Mouse (Mus musculus) left cerebral cortex, postnatal 25 days (tissue): ENCODE measurements at regions not wholly inside any gene's neighbourhood (a gene's known extent, or its start where the extent isn't known, plus 50 kb on each side); places are given as distances from the start of the nearest gene placed in this dataset.

ENCODE experiments used
- DNase-seq, 2 experiments: peaks; one replicate each; pipeline ENCODE4 v3.0.0; 2022; ENCODE audit warnings: low spot score in 2 of 2, mixed read lengths in 1 of 2
- intact Hi-C: fragments of 180-260 bp; cut with DNase I; formaldehyde crosslinking; loops from one replicate; pipeline ENCODE4 v1.15.1; 2025

DNA sequence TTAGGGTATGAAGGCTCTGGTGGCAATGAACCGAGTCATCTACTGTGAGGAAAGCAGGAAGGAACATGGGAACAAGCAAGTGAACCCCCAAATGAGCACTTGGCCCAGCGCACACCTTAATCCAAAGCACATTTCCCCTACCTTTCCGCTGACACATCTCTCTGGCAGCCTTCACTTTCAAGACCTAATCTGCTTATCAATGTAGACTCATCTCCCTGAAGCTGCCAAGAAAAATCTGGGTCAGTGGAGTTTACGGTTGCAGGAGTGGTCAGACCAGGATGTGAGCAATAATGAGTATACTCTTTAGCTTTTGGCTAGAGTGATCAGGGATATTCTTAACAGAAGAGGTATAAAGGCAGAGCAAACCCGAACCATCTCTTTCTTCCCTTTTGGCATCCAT is 242.4 kb upstream of the Tsc22d2 start:
- no peak for DNase-seq
- intact Hi-C loops: no loop called here

DNA sequence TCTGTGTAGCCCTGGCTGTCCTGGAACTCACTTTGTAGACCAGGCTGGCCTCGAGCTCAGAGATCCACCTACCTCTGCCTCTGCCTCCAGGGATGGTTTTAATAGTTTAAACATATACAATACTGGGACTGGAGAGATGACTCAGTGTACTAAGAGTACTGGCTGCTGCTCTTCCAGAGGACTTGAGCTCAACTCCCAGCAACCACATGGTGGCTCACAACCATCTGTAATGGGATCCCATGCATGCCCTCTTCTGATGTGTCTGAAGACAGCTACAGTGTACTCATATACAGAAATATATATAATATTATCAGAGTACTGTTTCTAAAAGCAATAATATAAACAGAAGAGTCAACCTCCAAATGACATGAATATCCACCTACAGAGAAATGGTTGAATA is 240.7 kb upstream of the Tsc22d2 start:
- intact Hi-C loops: no loop called here
- DNase-seq: no peak

DNA sequence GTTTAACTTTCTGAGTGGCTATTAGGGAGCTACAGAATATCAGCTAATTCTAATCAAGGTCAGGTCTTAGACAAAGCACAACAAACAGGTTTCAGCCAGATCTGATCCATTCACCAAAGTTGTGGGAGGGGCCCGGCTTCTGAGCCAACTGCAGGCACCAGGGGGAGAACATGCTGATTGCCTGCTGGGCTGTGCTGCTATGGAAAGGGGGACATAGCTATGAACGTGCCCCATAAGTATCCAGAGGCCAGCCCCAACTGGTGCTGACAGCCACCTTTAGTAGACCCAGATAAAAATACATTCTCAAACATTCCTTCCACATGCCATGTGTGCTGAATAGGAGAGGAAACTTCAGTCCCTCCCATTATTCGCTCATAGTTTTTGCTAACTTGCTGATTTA is 232.8 kb upstream of the Tsc22d2 start:
- no peak for DNase-seq
- intact Hi-C loops: no loop called here

DNA sequence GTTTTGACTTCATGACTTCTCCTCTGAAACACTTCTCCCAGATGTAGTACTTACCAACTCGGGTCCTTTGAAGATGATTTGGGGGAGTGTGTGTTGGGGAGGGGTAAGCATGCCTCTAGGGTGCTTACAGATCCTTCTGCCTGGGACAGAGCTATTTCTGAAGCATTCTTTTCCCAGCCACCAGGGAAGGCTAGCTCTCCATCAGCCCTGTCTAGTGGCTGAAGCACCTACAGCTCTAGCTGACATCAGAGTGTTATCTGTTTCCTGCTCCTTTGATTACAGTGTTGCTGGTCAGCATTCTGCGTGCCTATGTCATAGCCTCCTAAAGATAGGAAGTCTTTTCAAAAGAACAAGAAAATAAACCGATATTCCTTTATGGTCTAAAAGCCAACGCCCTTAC is 232.2 kb upstream of the Tsc22d2 start:
- no peak for DNase-seq
- intact Hi-C loops: no loop called here

DNA sequence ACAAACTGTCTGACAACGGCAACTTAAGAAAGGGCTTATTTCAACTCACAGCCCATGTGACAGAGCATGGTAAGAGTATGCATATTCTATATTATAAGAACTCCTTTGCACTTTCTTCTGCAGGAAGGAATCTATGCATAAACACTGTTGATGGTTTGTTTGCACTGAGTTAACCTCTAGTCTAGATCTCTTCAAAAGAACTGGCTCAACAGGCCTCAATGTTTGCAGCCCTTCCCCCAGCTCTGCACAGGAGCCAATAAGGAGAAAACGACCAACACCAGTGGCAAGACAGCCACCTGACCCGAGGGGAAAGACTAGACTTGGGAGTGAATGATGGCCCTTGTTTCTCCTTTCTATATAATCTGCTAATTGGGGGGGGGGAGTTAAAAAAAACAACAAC is 231.2 kb upstream of the Tsc22d2 start:
- no peak for DNase-seq
- intact Hi-C loops: no loop called here

DNA sequence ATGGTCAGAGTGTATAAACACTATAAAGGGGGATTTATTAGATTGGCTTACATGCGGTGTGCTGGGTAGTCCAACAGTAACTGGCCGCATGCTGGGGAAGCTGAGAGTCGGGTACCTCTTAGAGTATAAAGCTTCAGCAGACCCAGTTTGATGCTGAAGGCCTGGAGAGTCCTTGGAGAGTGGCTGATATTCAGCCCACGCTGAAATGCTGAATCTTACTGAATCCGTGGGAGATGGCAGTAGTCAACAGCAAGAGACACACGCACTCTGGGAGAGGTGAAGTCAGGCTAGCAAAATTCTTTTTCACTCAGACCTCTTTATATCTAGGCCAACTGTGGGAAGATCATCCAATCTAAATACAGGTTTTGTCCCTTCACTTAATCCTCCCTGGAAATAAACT is 214.1 kb upstream of the Tsc22d2 start:
- intact Hi-C loops: no loop called here
- peak in 1 of 2 experiments; percentile 38 for DNase-seq

DNA sequence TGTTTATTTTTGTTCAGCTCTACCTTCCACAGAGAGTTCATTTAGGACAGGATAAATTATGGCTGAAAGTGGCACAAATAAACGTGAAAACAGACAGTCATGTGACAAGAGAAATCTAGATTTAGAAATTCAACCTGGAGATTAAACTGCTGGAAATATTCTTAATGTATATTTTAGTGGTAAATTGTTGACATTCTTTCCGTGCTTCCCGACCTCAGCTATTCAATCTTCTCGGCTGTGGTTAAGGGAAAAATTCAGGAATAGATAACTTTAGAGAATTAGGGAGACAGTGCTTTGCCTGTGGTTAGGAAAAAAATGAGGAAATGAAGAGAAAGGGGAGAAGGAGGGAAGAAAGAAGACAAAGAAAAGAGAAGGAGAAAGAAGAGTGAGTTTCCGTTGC is 211.7 kb upstream of the Tsc22d2 start:
- intact Hi-C loops: no loop called here
- no peak for DNase-seq

DNA sequence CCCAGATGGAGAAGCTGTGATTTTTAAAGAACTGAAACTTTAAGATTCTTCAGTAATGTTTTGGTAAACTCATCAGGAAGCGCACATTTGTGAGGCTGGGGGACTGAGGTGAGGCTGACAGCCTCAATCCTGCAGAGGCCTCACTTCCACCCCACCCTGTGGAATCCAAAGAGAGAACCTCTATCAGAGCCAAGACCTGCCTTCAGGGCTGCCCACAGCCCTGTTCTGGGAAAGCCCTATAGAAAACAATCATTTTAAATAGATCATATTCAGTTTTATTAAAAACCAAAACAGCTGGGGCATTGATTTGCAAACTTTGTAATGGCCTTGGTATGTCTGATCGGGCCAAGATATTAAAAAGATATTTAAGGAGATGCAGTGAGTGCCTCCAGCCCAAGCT is 210.7 kb upstream of the Tsc22d2 start:
- intact Hi-C loops: no loop called here
- DNase-seq: no peak

DNA sequence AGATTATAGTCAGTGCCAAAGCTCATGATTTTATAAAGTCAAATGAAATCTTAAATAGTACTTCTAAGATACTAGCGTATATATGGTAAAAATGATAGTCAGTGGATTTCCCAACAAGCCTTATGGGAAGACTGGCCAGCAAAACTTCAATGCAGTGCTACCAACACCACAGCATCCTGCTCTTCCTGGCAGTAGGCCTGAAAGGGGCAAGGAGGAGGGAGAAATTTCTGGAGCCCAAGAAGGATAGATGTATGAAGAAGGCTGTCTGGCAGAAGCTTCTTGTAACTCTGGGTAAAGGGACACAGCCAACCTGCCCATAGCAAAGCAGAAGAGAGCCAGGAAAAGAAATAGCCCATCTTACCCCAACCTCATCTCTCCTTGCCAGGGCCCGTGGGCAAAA is 209.0 kb upstream of the Tsc22d2 start:
- intact Hi-C loops: no loop called here

DNA sequence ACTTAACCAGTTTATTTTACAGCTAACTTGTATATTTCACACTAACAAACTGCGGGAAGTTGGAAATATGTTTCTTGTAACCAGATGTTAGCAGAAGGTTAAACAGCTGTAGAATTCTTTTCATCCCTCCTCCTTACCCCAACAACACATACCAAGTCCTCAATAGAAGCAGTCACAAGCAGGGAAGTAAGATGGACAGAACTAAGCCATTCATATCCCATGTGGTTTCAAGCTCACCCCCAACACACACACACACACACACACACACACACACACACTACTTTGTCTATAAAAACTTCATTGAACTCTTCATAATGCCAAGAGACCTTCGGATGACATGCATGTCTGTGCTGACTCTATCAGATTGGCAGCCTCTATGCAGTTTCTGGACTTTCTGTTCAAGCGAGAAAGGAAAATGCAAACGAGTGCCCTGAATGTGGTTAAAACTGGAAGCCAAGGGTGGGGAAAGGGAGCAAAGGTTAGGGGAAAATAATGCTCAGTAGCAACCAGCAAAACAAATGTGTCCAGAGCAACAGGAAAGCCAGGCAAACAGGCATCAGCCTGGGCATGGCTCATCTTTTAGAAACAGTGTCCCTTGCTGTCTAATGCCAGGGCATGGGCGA is 207.6 kb upstream of the Tsc22d2 start:
- intact Hi-C loops: no loop called here
- peak in 1 of 2 experiments; percentile 3 for DNase-seq

More for the DNA sequence above, 209.0 kb upstream of the Tsc22d2 start:
- no peak for DNase-seq

DNA sequence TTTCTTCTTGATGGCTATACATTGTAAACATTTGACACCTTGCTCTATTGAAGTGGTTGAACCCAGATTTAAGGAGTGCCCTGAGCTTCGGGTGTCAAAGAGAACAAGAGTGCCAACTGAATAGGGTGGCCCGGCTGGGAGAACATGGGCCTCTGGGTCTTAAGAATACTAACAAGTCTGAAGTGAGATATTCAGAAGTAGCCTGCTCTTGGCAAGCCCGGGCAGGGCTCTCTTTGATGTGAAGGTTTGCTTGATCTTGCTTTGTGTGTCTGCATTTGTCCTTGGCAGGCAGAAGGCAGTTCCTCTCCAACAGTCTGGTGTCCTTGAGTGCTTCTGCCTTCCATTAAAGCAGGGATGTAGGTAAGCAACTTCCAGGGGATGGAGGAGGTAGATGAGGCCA is 203.5 kb upstream of the Tsc22d2 start:
- peak in 1 of 2 experiments; percentile 7 for DNase-seq
- intact Hi-C loops: no loop called here

DNA sequence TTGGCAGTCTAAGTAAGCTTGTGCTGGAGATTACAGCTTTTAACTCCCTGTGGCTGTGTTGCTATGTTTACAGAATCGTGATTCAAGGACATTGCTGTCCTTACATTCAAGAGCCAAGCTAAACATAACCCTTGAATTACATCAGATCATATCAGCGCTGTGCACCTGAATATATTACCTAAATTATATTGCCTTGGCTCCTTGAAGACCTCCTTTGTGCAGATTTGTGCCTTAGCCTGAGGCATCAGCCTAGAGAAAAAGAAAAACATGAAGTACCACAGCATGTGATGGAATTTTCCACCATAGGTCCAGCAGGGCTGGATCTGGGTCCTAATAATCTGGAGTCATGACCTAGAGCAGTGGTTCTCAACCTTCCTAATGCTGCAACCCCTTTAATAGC is 189.8 kb upstream of the Tsc22d2 start:
- DNase-seq: no peak
- intact Hi-C loops: no loop called here

DNA sequence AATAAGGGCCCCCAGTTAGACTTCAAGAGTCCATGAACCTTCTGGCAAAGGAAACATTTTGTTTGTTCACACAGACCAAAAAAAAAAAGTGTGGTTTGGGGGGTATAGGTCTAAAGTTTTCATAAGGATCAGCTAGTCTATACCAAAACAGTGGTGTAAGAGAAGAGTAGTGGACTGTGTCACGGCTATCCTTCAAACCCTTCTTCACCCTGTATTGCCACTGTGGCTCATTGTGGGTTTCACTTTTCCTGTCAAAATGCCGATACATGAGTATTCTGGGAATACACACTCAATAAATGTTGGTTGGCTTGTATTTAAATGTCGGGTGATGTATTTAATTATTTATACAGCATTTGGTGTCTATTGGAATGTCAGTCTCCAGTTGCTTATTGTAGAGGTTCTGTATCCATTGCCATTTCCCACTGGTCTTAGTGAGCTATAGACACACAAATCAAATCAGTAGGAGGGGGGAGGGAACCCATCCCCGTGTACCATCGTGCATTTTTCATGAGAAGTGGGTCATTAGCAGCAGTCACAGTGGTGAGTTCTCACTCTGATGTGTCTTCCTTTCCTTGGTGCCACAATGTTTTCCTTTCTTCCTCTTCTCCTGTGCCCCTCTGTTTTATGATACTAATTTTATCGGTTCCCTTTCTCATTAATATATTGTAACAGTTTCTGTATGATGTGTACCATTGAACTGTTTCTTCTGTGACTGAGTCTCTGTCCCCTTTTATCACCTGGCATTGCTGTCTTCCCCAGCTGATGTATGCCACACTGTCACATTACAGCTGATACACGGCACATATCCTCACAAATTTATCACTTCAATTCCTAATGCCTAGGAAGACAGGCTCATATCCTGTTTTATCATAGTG is 187.8 kb upstream of the Tsc22d2 start:
- intact Hi-C loops: no loop called here
- no peak for DNase-seq

DNA sequence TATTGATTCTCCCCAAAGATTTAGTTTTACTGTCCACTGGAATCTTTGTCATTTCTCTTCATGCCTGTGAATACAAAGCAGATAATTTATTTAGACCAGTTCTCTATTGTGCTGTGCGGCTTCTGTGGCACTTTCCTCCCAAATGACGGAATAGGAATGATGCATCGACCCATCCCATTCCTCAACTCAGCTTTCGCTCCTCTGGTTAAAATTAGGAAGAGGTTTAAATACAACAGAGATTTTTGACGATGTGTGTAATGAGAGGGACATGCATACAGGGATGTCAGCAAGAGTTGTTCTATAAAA is 187.2 kb upstream of the Tsc22d2 start:
- intact Hi-C loops: no loop called here
- DNase-seq: no peak

DNA sequence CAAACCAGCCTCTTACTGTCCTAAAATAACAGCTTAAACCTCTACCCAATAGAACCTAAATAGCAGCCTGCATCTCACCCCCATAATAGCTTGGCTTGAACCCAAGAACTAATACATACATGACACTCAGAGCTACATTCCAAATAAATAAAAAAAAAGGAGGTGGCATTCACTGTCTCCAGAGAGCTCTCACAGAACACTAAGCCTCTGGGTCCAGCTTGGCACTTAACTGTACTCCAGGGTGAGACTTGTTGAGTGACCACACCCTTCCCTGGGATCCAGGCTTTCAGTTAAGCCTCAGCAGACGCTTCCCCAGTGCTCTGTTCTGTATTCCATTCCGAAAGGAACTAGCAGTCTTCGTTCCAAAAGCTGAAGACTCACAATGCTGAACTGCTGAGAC is 186.3 kb upstream of the Tsc22d2 start:
- no peak for DNase-seq
- intact Hi-C loops: no loop called here

DNA sequence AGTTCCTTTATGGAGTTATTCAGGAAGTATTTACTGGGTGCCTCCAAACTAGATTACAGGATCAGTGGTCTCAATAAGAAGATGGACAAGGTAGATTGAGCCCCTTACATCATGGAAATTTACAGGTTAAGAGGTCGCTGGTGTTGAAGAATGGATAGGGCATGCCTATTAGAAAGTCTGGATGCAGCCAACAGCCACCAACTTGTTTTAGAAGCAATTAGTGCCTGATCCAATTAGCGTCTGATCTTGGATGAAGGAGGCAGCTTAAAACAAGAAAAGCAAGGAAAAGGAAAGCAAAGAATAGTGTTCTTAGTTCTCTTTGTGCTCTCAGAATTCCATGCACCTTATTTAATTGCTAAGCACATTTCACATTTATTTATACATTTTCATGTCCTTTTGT is 182.8 kb upstream of the Tsc22d2 start:
- DNase-seq: no peak
- intact Hi-C loops: no loop called here

DNA sequence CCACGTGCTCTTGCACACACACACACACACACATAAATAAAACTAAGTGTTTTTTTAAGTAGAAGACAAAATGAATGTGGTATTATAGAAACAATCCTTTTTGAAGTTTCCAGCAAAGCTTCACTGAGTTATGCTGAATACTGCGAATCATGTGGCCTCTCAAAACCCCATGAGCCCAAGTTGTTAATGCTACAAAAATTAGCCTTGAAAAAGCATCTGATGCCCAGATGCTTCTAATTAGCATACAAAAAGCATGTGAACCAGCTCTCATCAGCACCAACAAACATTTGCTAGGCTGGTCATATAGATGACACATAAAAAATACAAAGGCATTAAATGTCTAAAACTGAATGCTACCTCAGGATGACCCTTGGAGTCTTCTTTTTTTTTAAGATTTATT is 181.2 kb upstream of the Tsc22d2 start:
- intact Hi-C loops: no loop called here
- DNase-seq: no peak

DNA sequence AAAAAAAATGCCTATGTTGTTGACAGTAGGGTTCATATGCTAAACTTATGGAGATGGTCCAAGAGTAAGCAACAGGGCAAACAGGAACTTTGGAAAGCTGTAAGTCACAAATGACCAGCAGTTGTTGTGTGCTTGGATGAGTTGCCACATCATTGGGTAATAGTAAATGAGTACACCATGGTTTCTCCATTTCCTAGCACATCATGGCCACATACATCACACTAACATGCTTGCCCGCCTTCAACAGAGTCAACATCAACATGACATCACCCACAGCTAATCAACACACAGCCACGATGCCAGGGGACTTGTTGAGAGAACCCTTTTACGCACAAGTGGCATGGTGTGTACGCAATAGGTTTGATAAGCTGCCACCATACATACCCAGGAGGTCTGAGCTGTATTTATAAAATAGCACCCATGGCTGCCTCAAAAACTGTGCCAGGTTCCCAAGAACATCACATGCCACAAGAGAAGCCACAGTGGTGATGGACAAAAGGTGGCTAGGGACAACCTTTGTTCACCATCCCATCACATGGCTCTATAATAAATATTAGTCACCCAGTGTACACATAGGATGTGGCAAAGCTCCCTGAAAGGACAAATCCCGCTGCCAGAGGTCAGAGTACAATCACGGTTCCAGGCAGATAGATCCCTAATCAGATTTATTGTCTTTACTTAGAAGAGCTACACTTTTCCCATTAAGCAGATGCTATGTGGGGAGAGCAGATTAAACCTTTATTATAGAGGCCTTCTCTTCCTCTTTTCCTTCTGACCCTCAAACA is 179.5 kb upstream of the Tsc22d2 start:
- intact Hi-C loops: no loop called here
- no peak for DNase-seq

DNA sequence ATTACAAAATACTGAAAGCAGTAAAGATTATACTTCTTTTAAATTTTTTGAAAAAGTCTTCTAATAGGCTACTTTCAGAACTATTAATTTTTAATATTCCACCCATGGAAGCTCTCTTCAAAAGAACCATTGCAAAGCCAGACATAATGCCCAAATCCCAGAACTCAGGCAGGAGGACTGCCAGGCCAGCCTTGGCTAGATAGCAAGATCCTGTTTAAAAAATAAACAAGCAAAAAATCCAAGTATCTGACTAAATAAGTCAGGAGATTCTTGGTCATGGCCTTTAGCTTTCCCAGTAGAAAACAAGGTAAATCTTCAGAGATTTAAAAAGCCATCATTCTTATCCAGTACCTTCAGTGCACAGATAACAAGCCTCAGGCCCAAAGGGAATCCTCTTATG is 176.4 kb upstream of the Tsc22d2 start:
- DNase-seq: no peak
- intact Hi-C loops: no loop called here

DNA sequence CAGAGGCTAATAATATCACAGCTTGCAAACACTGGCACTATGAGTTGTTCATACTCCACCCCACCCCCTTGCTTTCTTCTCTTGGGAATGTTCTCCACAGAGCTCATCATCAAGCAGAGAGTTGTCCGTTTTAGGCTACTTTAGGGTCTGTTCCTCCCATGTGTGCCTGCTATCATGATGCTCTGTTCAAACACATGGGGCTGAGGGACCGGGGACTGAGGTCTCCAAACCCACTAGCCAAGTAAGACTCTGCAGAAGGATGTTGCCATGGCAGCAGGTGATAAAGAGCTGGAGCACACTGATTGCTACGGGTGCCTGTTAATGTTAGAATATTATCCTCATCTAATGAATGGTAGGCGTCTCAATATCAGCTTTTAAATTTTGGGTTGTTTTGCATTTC is 173.7 kb upstream of the Tsc22d2 start:
- intact Hi-C loops: no loop called here
- no peak for DNase-seq

DNA sequence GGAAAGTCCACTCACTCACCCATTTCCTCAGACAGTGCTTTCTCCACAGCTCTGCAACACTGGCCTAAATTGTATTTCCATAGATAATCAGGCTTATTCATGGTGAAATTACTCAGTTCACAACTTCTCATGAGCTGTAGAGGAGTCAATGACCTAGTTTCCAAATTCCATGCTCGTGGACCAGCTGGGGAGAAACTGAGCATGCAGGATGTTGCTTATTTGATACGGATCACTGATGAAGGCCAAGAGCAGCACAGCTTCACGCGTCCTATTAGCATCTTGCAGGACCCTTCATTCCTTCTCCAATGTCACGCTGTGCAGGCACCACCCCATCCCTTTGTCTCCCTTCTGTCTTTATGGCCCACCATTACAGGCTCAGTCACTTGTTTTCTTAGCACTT is 169.2 kb upstream of the Tsc22d2 start:
- intact Hi-C loops: no loop called here
- peak in 1 of 2 experiments; percentile 32 for DNase-seq
